Mouse (Mus musculus) G1E-ER4 (cell line): ENCODE results near the gene Gm28041. TPM values are rescaled to one million over a fixed set of nuclear protein-coding genes. Genes with fewer than 3 reads are reported as not detected.
"Not testable (repeated sequence)": the region's sequence is repeated elsewhere in the genome, so short reads cannot be mapped to it uniquely, and the experiment has no call there.

Experiments
- GATA1 ChIP-seq: IDR thresholded peaks from one replicate; pipeline ENCODE4 v1.8.0; 2012; ENCODE audit warnings: low read length, inconsistent platforms
- polyA plus RNA-seq: library from polyadenylated mRNA; stranded (reverse); fragments of >175 nt; gene quantifications from 2 replicates; pipeline ENCODE4 v1.2.3, GENCODE M21; 2012

Gm28041 gene
- polyA plus RNA-seq, result not detected in 2 replicates

DNA sequence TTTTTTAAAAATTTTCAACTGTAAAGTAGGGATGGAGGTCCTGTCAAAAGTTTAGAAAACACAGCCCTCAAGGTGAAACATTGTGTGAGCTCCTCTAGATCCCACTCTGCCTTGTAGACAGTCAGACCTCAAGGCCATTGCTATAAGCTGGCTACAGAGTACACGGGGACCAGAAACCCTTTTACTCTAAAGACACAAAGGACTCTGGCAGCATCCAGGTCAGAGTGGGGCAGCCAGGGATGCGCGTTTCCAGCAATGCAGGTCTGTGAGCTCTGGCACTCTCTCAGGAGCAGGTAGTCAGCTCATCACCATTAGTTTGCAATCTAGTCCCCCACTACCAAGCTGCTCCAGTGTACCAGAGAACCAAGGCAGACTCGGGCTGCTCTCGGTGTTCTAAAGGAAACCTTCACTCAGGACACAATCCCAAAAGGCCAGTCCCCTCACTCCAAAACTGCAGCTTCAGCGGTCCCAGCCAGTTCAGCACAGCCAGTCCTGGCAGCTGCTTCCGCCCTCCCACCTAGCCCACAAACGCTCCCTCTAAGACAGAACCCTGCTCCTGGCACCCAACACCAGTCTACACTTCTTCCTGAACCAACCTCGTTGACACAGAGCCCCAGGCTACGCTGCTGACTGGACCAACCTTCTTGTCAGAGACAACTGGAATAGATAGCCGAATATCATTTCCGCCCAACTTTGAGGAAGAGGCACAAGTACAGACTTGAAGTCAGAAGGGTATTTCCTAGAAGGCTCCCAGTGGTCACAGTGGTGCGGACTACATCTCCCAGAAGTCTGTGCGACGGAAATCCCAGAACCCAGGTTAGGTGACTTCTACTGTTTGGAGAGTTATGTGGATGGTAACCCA lies at the start of gene Gm28041, which contains the start of gene Zfp456:
Gm28041 (minus strand) TSS at position 684 of the 862 bp plus-strand sequence.
Zfp456 (minus strand) TSS at position 761 of the 862 bp plus-strand sequence.
- not testable (repeated sequence) for TF ChIP-seq GATA1

DNA sequence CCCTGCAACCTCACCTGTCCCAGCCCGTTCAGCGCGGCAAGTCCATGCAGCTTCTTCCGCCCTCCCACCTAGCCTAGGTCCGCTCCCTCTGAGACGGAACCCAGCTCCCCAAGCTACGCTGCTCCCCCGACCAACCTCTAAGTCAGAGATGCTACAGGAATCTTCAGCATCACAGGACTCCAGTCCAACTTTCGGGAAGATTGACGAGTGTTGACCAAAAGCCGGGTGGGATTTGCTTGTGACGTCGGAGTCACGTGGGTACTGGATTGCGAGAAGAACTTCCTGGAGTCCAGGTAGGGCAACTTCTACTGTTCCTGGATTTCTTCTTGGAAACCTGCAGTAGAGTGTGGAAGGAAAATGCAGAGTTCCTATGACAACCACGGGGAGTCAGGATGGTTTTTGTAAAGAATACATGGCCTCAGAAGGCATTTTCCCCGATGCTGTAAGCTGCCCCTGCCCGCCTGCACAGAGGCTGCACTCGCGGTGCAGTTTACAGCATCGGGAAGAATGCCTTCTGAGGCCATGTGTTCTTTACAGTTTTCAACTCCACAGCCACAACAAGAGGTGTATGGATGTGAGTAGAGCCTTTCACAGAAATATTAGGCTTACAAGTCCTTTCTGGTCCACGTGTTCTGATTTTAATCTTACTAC lies 45.8 kb upstream of the Gm28041 start, which contains the start of gene Zfp459:
Zfp459 (minus strand) TSS at position 212 of the 651 bp plus-strand sequence.
- TF ChIP-seq GATA1, result no peak

DNA sequence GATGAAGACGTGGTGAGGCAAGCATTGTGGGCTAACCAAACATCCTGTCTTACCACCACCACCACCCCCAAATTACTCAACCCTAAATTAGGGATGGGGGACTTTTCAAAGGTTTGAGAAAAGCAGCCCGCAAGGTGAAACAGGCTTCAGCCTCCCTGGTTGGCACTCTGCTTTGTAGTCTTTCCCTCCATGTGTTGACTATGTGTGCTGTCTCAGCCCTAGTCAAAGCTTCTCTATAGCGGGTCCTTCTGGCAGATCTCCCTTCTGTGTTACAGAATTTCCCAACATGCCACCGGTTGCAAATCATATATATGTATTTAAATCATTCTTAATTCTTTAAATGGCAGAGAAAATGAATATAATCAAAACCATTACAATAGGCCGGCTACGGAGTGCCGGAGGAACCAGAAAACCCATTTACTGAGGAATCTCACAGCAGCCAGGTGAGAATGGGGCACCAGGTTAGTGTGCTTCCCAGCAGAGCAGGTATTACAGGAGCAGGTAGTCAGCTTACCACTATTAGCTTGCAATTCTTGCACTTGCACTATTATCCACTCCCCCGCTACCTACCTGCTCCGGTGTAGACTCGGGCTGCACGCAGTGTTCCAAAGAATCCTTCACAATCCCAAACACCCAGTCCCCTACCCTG lies 45.1 kb upstream of the Gm28041 start:
- TF ChIP-seq GATA1, result no peak

DNA sequence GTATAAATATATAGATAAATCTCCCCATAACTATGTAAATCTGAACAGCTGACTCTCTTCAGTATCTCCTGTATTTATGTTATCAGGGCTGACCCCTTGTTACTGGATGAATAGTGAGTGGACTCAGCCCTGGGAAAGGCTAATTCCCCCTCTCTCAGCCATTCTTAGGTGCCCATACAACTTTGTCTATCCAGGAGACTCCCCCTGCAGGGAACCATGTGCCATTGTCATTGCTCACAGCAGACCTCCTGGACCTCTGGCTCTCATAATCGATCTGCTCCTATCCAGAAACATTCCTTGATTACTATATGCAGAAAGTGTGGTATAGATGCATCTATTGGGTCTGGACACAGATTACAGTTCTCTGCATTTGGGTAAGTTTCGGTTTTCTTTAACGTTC lies 41.3 kb upstream of the Gm28041 start:
- no peak for TF ChIP-seq GATA1

DNA sequence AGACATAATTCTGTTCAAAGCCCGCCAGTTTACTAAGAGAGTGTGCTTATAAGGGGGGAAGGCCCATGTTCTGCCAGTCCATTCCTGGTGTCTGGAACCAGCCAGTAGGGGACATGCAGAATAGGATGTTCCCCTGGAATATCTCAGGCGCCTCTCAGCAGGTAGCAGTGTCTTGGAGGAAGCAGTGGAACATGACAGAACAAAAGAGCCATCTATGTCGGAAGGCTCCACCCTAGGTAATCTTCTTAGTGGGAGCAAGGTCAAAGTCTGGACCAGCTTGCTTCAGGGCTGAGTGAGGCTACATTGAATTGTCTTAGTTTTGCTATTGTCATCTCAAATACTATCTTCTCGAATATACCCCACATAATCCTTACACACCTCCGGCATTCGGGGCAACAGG lies 40.2 kb upstream of the Gm28041 start:
- no peak for TF ChIP-seq GATA1

DNA sequence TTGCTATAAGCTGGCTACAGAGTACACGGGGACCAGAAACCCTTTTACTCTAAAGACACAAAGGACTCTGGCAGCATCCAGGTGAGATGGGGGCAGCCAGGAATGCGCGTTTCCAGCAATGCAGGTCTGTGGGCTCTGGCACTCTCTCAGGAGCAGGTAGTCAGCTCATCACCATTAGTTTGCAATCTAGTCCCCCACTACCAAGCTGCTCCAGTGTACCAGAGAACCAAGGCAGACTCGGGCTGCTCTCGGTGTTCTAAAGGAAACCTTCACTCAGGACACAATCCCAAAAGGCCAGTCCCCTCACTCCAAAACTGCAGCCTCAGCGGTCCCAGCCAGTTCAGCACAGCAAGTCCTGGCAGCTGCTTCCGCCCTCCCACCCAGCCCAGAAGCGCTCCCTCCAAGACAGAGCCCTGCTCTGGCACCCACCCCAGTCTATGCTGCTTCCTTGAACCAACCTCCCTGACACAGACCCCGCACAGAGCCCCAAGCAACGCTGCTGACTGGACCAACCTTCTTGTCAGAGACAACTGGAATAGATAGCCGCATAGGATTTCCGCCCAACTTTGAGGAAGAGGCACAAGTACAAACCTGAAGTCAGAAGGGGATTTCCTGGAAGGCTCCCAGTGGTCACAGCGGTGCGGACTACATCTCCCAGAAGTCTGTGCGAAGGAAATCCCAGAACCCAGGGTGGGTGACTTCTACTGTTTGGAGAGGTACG lies 23.8 kb upstream of the Gm28041 start, which contains the start of gene Zfp429:
Zfp429 (minus strand) TSS at position 637 of the 721 bp plus-strand sequence.
- not testable (repeated sequence) for TF ChIP-seq GATA1

DNA sequence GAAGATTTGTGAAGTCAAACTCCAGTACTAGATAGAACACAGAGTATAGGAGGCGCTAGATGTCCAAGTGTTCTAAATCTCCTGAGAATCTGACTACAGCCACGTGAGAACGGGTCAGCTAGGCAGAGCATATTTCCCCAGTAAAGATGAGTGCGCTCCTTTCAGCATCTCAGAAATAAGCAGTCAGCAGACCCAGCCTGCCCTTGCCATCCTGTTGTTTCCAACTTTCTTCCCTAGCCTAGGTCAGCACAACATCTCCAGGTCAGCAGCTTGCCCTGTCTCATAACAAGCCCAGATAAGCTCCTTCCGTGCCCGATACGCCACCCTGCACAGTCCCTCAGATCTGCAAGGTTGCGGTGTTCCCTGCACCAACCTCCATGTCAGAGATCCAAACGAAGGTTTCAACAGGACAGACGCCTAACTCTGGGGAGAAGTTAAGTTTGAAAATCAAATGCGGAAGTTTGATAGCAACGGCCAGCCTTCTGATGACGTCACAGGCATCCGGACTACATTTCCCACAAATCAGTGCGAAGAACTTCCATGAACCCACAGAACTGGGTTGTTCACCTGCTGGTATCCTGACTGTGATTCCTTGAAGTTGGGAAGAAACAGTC lies 15.3 kb downstream of the Gm28041 start, which contains the start of the genes Gm28044 and Zfp953:
Gm28044 (minus strand) TSS at position 406 of the 614 bp plus-strand sequence.
Zfp953 (minus strand) TSS at position 475 of the 614 bp plus-strand sequence.
- TF ChIP-seq GATA1, result no peak

DNA sequence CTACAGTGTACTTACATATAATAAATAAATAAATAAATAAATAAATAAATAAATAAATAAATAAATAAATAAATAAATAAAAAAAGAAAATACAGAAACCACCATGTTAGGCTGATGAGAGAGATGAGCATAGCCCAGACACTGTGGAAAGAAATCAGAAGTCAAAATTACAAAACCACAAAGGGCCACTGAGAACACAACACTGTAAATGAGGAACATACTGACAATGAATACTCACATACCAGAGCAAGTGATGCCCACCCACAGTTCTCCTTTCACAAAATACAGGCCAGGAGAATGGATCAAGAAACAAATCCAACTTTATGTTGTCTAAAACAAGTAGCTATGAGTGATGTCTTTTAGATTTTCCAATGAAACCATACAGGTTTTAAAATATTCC lies 23.7 kb downstream of the Gm28041 start:
- no peak for TF ChIP-seq GATA1

DNA sequence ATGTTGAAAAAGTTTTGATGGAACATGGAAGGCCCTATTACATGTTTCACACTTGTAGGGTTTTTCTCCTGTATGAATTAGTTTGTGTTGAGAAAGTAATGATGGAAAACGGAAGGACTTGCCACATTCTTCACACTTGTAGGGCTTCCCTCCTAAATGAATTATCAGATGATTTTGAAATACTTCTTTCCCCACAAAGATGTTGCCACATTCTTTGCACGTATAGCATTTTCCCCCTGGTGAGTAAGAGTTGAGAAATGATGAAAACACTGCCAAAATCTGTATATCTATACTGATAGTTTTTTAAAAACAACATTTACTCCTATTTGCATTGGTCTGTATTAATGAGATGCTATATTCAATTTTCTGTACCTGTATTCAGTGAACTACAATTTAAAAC lies 32.1 kb downstream of the Gm28041 start:
- no peak for TF ChIP-seq GATA1

DNA sequence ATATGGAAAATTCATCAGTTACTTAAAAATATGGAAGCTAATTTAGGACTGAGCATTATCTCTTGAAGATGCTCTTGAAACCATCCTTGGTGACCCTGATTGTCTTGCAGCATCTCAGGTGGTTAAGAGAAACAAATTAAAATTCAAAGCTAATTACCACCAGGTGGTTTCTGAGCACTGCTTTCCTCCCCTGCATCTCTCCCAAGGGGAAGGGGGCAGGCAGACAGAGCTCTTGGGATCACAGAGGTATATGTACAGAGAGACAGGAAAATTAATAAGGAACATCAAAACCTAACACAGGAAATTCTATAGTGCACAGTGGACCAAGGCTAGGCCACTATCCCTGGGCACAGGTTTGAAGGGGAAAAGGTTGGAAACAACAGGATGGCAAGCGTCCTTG lies 42.7 kb downstream of the Gm28041 start:
- no peak for TF ChIP-seq GATA1

DNA sequence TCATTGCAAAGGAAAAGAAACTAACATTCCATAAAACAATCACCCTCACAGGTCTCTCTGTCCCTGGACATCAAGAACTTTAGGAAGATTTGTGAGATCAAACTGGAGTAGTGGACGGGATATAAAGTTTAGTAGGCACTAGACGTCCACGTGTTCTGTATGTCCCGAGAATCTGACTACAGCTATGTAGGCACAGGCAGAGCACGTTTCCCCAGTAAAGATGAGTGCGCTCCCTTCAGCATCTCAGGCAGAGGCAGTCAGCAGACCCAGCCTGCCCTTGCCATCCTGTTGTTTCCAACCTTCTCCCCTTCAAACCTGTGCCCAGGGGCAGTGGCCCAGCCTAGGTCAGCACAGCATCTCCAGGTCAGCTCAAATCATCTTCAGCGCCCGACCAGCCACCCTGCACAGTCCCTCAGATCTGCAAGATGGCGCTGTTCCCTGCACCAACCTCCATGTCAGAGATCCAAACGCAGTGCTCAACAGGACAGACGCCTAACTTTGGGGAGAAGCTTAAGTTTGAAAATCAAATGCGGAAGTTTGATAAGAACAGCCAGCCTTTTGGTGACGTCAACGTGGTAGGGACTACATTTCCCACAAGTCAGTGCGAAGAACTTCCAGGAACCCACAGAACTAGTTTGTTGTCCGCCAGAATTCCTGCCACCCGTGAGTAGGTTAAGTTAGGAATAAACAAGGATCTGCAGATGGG lies 43.4 kb downstream of the Gm28041 start, which contains the start of gene Zfp595:
Zfp595 (minus strand) TSS at position 552 of the 706 bp plus-strand sequence.
- no peak for TF ChIP-seq GATA1

DNA sequence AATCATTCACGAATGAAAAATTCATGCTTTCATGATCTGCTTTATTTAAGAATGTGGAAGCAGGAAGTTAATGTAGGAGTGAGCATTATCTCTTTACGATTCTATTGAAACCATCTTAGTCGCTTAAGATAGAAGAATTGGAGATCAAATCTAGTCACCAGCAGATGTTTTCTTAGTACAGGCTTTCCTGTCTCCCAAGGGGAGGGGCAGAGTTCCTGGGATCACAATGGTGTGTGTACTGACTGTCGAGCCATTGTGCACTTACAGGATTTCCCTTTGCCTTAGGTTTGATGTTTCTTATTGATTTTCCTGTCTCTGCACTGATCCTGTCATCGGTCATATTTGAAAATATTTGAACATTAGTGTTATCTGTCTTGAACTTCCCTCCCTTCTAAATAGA lies 68.8 kb downstream of the Gm28041 start:
- no peak for TF ChIP-seq GATA1

DNA sequence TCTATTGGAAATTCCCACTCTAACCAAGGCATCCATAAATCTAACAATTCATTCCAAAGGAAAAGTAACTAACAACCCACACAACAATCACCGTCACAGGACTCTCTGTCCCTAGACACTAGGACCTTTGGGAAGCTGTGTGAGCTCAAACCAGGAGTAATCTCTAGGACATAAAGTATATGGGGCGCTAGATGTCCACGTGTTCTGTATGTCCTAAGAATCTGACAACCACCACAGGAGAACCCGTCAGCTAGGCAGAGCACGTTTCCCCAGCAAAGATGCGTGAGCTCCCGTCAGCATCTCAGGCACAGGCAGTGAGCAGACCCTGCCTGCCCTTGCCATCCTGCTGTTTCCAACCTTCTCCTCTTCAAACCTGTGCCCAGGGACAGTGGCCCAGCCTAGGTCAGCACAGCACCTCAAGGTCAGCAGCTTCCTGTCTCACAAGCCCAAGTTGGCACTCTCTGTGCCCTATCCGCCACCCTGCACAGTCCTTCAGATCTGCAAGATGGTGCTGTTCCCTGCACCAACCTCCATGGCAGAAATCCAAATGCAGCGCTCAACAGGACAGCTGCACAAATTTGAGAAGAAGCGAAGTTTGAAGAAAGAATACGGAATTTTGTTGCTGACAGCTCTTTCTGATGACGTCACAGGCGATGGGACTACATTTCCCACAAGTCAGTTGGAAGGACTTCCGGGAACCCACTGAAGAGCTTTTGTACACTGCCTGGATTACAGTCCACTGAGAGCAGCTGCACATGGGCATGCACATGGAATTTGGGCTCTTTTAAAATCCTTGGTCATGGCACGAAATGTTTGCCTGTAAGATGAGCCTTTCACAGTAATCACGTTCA lies 69.5 kb downstream of the Gm28041 start, which contains the start of gene Zfp457:
Zfp457 (minus strand) TSS at position 664 of the 851 bp plus-strand sequence.
- TF ChIP-seq GATA1, result no peak

Other genes starting within 250 kb of the Gm28041 start
- gene Rsl1, start 202.6 kb downstream of the Gm28041 start, polyA plus RNA-seq, result 0.02 and 0.14 TPM in 2 replicates
- 0.02 and 0.04 TPM in 2 replicates for gene Zfp455, start 181.2 kb downstream of the Gm28041 start, polyA plus RNA-seq
- gene Zfp458, start 97.3 kb downstream of the Gm28041 start, polyA plus RNA-seq, result 0.12 and 0.16 TPM in 2 replicates
- gene Zfp457, start 69.2 kb downstream of the Gm28041 start, polyA plus RNA-seq, result 0.09 and 0.22 TPM in 2 replicates
- 0.11 and 0.18 TPM in 2 replicates for gene Zfp595, start 43.2 kb downstream of the Gm28041 start, polyA plus RNA-seq
- gene Gm28044, start 15.2 kb downstream of the Gm28041 start, polyA plus RNA-seq, result not detected in 2 replicates
- gene Zfp953, start 15.1 kb downstream of the Gm28041 start, polyA plus RNA-seq, result 0.03 TPM in 2 replicates
- gene Zfp456, start 77 bp upstream of the Gm28041 start, polyA plus RNA-seq, result 0.09 TPM in 2 replicates
- gene Zfp429, start 24.1 kb upstream of the Gm28041 start, polyA plus RNA-seq, result 0.73 and 1.1 TPM in 2 replicates
- gene Zfp459, start 45.7 kb upstream of the Gm28041 start, polyA plus RNA-seq, result not detected in 2 replicates
- 0.24 and 0.28 TPM in 2 replicates for gene Zfp874a, start 75.9 kb upstream of the Gm28041 start, polyA plus RNA-seq
- 0.28 and 0.33 TPM in 2 replicates for gene Zfp874b, start 108.5 kb upstream of the Gm28041 start, polyA plus RNA-seq
- 0.25 and 0.38 TPM in 2 replicates for gene Zfp58, start 124.8 kb upstream of the Gm28041 start, polyA plus RNA-seq
- gene Gm26965, start 150.4 kb upstream of the Gm28041 start, polyA plus RNA-seq, result not detected in 2 replicates
- gene Zfp87, start 150.4 kb upstream of the Gm28041 start, polyA plus RNA-seq, result 0.32 and 0.72 TPM in 2 replicates
- gene Zfp748, start 178.1 kb upstream of the Gm28041 start, polyA plus RNA-seq, result 0.17 and 0.18 TPM in 2 replicates
- 0.23 and 0.42 TPM in 2 replicates for gene Zfp729b, start 234.0 kb upstream of the Gm28041 start, polyA plus RNA-seq